Mouse (Mus musculus) embryonic facial prominence, embryonic 15.5 days (tissue): Measurements from ENCODE around the gene Scyl3. TPM values are rescaled to one million over a fixed set of nuclear protein-coding genes. Genes with fewer than 3 reads are reported as not detected.

ENCODE experiments used
- ATAC-seq: fragments of 200-750 bp; cut with Nextera tagmentation; 2 replicates; pipeline ENCODE4 v1.8.0; 2017; ENCODE audit warnings: low read depth, moderate TSS enrichment; ENCODE audit not compliant: insufficient number of reproducible peaks, low FRiP score, low TSS enrichment
- H3K27ac ChIP-seq: fragments of 300-500 bp; sonication (generic); replicated peaks from 2 replicates; pipeline ENCODE4 v1.5.1; 2015; ENCODE audit warnings: mild to moderate bottlenecking, inconsistent platforms
- H3K27me3 ChIP-seq: fragments of 300-500 bp; sonication (generic); 2 replicates; pipeline ENCODE4 v1.6.1; 2015; ENCODE audit warnings: inconsistent platforms
- H3K36me3 ChIP-seq: fragments of 300-500 bp; sonication (generic); 2 replicates; pipeline ENCODE4 v1.6.1; 2015; ENCODE audit warnings: mild to moderate bottlenecking, inconsistent platforms
- H3K4me1 ChIP-seq: fragments of 300-500 bp; sonication (generic); 2 replicates; pipeline ENCODE4 v1.6.1; 2015; ENCODE audit warnings: inconsistent platforms
- H3K4me2 ChIP-seq: fragments of 300-500 bp; sonication (generic); replicated peaks from 2 replicates; pipeline ENCODE4 v1.6.1; 2015; ENCODE audit warnings: mild to moderate bottlenecking, inconsistent platforms
- H3K4me3 ChIP-seq: fragments of 300-500 bp; sonication (generic); replicated peaks from 2 replicates; pipeline ENCODE4 v1.5.1; 2015; ENCODE audit warnings: mild to moderate bottlenecking, inconsistent platforms
- H3K9ac ChIP-seq: fragments of 300-500 bp; sonication (generic); 2 replicates; pipeline ENCODE4 v1.6.1; 2015; ENCODE audit warnings: inconsistent platforms
- H3K9me3 ChIP-seq: fragments of 300-500 bp; sonication (generic); replicated peaks from 2 replicates; pipeline ENCODE4 v1.6.1; 2016; ENCODE audit warnings: inconsistent platforms
- WGBS: fragments of 180-500 bp; shearing (Covaris S2); methylation state at CpG from one replicate; pipeline ENCODE4 v1.1.7; 2015; 5-methylcytosine and 5-hydroxymethylcytosine counted together
- polyA plus RNA-seq: library from polyadenylated mRNA; unstranded; fragments of >200 nt; fragmentation: Nextera tagmentation; extraction: Ambion mirVana; gene quantifications from 2 replicates; pipeline ENCODE4 v1.2.1, GENCODE M21; 2015

The Scyl3 gene
- polyA plus RNA-seq: 18.1 and 18.3 TPM in 2 replicates

GRCm38 (mm10) chr1:163928846-163929245 is at the start of gene Scyl3:
TSS of gene Scyl3 (plus strand) at chr1:163929100.
- Histone ChIP-seq H3K27ac (peak within 1 kb of the TSS; percentile 87), H3K9me3 (no peaks in the 10 kb centered on the region), H3K36me3 (peaks cover 5% of the 10 kb centered on the region; the same call in 1 of the 2 replicates), H3K27me3 (no peaks in the 10 kb centered on the region), H3K4me2 (peak within 1 kb of the TSS; percentile 75), H3K4me1 (peaks cover 22% of the 10 kb centered on the region), H3K9ac (peak within 1 kb of the TSS; percentile 86), H3K4me3 (peak within 1 kb of the TSS; percentile 87)
- no peak for ATAC-seq
- WGBS: 68% methylated on average over 7 of the region's 7 CpGs

GRCm38 (mm10) chr1:163889629-163890028 is 39.3 kb upstream of the Scyl3 start:
- no peak overlapping the region for H3K4me2 ChIP-seq
- no peaks in the 10 kb centered on the region for H3K27me3 ChIP-seq
- H3K4me1 ChIP-seq: peaks cover 3% of the 10 kb centered on the region; the same call in 1 of the 2 replicates
- H3K36me3 ChIP-seq: no peaks in the 10 kb centered on the region
- H3K9me3 ChIP-seq: no peaks in the 10 kb centered on the region
- ATAC-seq: no peak
- no peak overlapping the region for H3K9ac ChIP-seq
- H3K4me3 ChIP-seq: no peak overlapping the region
- no peak overlapping the region for H3K27ac ChIP-seq

GRCm38 (mm10) chr1:163893294-163893693 is 35.6 kb upstream of the Scyl3 start:
- Histone ChIP-seq H3K4me2 (no peak overlapping the region), H3K4me1 (peaks cover 10% of the 10 kb centered on the region; the same call in 1 of the 2 replicates), H3K27me3 (no peaks in the 10 kb centered on the region), H3K36me3 (no peaks in the 10 kb centered on the region), H3K9ac (no peak overlapping the region), H3K27ac (0 out of 2 replicates have a peak overlapping the region, but pooled peaks have one; percentile 28), H3K9me3 (no peaks in the 10 kb centered on the region), H3K4me3 (no peak overlapping the region)
- WGBS: 64% methylated on average over 5 of the region's 5 CpGs
- no peak for ATAC-seq

GRCm38 (mm10) chr1:163893774-163894527 is 34.9 kb upstream of the Scyl3 start:
- no peak overlapping the region for H3K9ac ChIP-seq
- H3K27ac ChIP-seq: 0 out of 2 replicates have a peak overlapping the region, but pooled peaks have one; percentile 60
- H3K4me1 ChIP-seq: peaks cover 13% of the 10 kb centered on the region; the same call in 1 of the 2 replicates
- H3K36me3 ChIP-seq: no peaks in the 10 kb centered on the region
- no peak overlapping the region for H3K4me2 ChIP-seq
- WGBS: 36% methylated on average over 11 of the region's 11 CpGs
- H3K4me3 ChIP-seq: no peak overlapping the region
- H3K9me3 ChIP-seq: no peaks in the 10 kb centered on the region
- H3K27me3 ChIP-seq: no peaks in the 10 kb centered on the region
- no peak for ATAC-seq

- Histone ChIP-seq H3K4me2 (no peak overlapping the region), H3K4me3 (no peak overlapping the region), H3K27me3 (no peaks in the 10 kb centered on the region), H3K4me1 (peaks cover 13% of the 10 kb centered on the region; the same call in 1 of the 2 replicates), H3K9ac (no peak overlapping the region), H3K9me3 (no peaks in the 10 kb centered on the region), H3K27ac (peak overlapping the region; percentile 22; the same call in 1 of the 2 replicates), H3K36me3 (no peaks in the 10 kb centered on the region)
- no peak for ATAC-seq
- 23% methylated on average over 5 of the region's 5 CpGs for WGBS
Observed at GRCm38 (mm10) chr1:163898291-163898764, 30.6 kb upstream of the Scyl3 start.

- H3K9ac ChIP-seq: no peak overlapping the region
- H3K4me2 ChIP-seq: no peak overlapping the region
- H3K27me3 ChIP-seq: no peaks in the 10 kb centered on the region
- H3K4me3 ChIP-seq: no peak overlapping the region
- H3K27ac ChIP-seq: no peak overlapping the region
- no peaks in the 10 kb centered on the region for H3K36me3 ChIP-seq
- H3K9me3 ChIP-seq: no peaks in the 10 kb centered on the region
- WGBS: 83% methylated on average over 2 of the region's 2 CpGs
- ATAC-seq: no peak
- H3K4me1 ChIP-seq: 0 out of 2 replicates have a peak, but pooled peaks cover 10% of the 10 kb centered on the region
Observed at GRCm38 (mm10) chr1:163899575-163899974, 29.3 kb upstream of the Scyl3 start.

GRCm38 (mm10) chr1:163900168-163900567 is 28.7 kb upstream of the Scyl3 start:
- H3K9me3 ChIP-seq: no peaks in the 10 kb centered on the region
- H3K27me3 ChIP-seq: no peaks in the 10 kb centered on the region
- H3K4me2 ChIP-seq: no peak overlapping the region
- no peak overlapping the region for H3K4me3 ChIP-seq
- H3K36me3 ChIP-seq: no peaks in the 10 kb centered on the region
- no peak overlapping the region for H3K27ac ChIP-seq
- 86% methylated on average over 2 of the region's 2 CpGs for WGBS
- no peak overlapping the region for H3K9ac ChIP-seq
- ATAC-seq: no peak
- H3K4me1 ChIP-seq: 0 out of 2 replicates have a peak, but pooled peaks cover 10% of the 10 kb centered on the region

GRCm38 (mm10) chr1:163903411-163903810 is 25.5 kb upstream of the Scyl3 start:
- no peak overlapping the region for H3K27ac ChIP-seq
- H3K4me1 ChIP-seq: peaks cover 3% of the 10 kb centered on the region; the same call in 1 of the 2 replicates
- no peaks in the 10 kb centered on the region for H3K9me3 ChIP-seq
- H3K4me3 ChIP-seq: no peak overlapping the region
- no peaks in the 10 kb centered on the region for H3K27me3 ChIP-seq
- H3K9ac ChIP-seq: no peak overlapping the region
- H3K36me3 ChIP-seq: no peaks in the 10 kb centered on the region
- H3K4me2 ChIP-seq: no peak overlapping the region
- ATAC-seq: no peak
- 86% methylated on average over 3 of the region's 3 CpGs for WGBS

GRCm38 (mm10) chr1:163907007-163907811 is 21.7 kb upstream of the Scyl3 start:
- WGBS: 25% methylated on average over 4 of the region's 4 CpGs
- Histone ChIP-seq H3K9ac (no peak overlapping the region), H3K36me3 (no peaks in the 10 kb centered on the region), H3K27me3 (no peaks in the 10 kb centered on the region), H3K27ac (peak overlapping the region; percentile 61), H3K4me3 (no peak overlapping the region), H3K4me2 (no peak overlapping the region), H3K9me3 (no peaks in the 10 kb centered on the region), H3K4me1 (peaks cover 3% of the 10 kb centered on the region; the same call in 1 of the 2 replicates)
- peak; percentile 69 for ATAC-seq

- no peak for ATAC-seq
- no peaks in the 10 kb centered on the region for H3K9me3 ChIP-seq
- H3K27ac ChIP-seq: no peak overlapping the region
- H3K36me3 ChIP-seq: no peaks in the 10 kb centered on the region
- no peak overlapping the region for H3K9ac ChIP-seq
- no peak overlapping the region for H3K4me3 ChIP-seq
- peaks cover 3% of the 10 kb centered on the region; the same call in 1 of the 2 replicates for H3K4me1 ChIP-seq
- WGBS: 56% methylated on average over 11 of the region's 11 CpGs
- H3K27me3 ChIP-seq: no peaks in the 10 kb centered on the region
- H3K4me2 ChIP-seq: no peak overlapping the region
Observed at GRCm38 (mm10) chr1:163908389-163908788, 20.5 kb upstream of the Scyl3 start.

GRCm38 (mm10) chr1:163910343-163910742 is 18.6 kb upstream of the Scyl3 start:
- no peaks in the 10 kb centered on the region for H3K27me3 ChIP-seq
- no peaks in the 10 kb centered on the region for H3K36me3 ChIP-seq
- H3K4me1 ChIP-seq: peaks cover 3% of the 10 kb centered on the region; the same call in 1 of the 2 replicates
- no peak for ATAC-seq
- no peaks in the 10 kb centered on the region for H3K9me3 ChIP-seq
- H3K27ac ChIP-seq: no peak overlapping the region
- 2% methylated on average over 2 of the region's 2 CpGs for WGBS
- no peak overlapping the region for H3K4me2 ChIP-seq
- H3K4me3 ChIP-seq: no peak overlapping the region
- no peak overlapping the region for H3K9ac ChIP-seq
